Mouse (Mus musculus): ENCODE measurements at regions not wholly inside any gene's neighbourhood (a gene's known extent, or its start where the extent isn't known, plus 50 kb on each side); places are given as distances from the start of the nearest gene placed in this dataset.
"Not testable (repeated sequence)": the region's sequence is repeated elsewhere in the genome, so short reads cannot be mapped to it uniquely, and the experiment has no call there.

GRCm38 (mm10) chr17:27294208-27294604, 89.9 kb upstream of the Lemd2 start:
- 64% methylated on average over 5 of the region's 5 CpGs for WGBS
- Histone ChIP-seq H3K4me2 (no peak overlapping the region), H3K9me3 (no peaks in the 10 kb centered on the region), H3K4me3 (no peak overlapping the region), H3K9ac (no peak overlapping the region), H3K27me3 (replicated peaks) (no peaks in the 10 kb centered on the region), H3K4me1 (no peaks in the 10 kb centered on the region), H3K36me3 (replicated peaks) (no peaks in the 10 kb centered on the region), H3K27ac (no peak overlapping the region)
- ATAC-seq (replicated peaks): no peak

- no peaks in the 10 kb centered on the region for H3K27me3 ChIP-seq (replicated peaks)
- H3K4me1 ChIP-seq: no peaks in the 10 kb centered on the region
- ATAC-seq (replicated peaks): no peak
- no peaks in the 10 kb centered on the region for H3K9me3 ChIP-seq
- H3K36me3 ChIP-seq (replicated peaks): no peaks in the 10 kb centered on the region
- H3K9ac ChIP-seq: no peak overlapping the region
- WGBS: 82% methylated on average over 14 of the region's 14 CpGs
- H3K4me2 ChIP-seq: no peak overlapping the region
- H3K4me3 ChIP-seq: no peak overlapping the region
- no peak overlapping the region for H3K27ac ChIP-seq
Measured at GRCm38 (mm10) chr17:27293586-27294207, 89.4 kb upstream of the Lemd2 start.

GRCm38 (mm10) chr17:27291673-27292072, 87.4 kb upstream of the Lemd2 start:
- Histone ChIP-seq H3K4me3 (no peak overlapping the region), H3K27me3 (replicated peaks) (no peaks in the 10 kb centered on the region), H3K27ac (no peak overlapping the region), H3K9ac (no peak overlapping the region), H3K4me1 (no peaks in the 10 kb centered on the region), H3K9me3 (no peaks in the 10 kb centered on the region), H3K4me2 (no peak overlapping the region), H3K36me3 (replicated peaks) (no peaks in the 10 kb centered on the region)
- no peak for ATAC-seq (replicated peaks)
- 78% methylated on average over 10 of the region's 10 CpGs for WGBS

- H3K36me3 ChIP-seq (replicated peaks): no peaks in the 10 kb centered on the region
- H3K4me3 ChIP-seq: no peak overlapping the region
- H3K27me3 ChIP-seq (replicated peaks): no peaks in the 10 kb centered on the region
- ATAC-seq (replicated peaks): no peak
- no peak overlapping the region for H3K27ac ChIP-seq
- 94% methylated on average over 14 of the region's 14 CpGs for WGBS
- no peak overlapping the region for H3K4me2 ChIP-seq
- H3K9ac ChIP-seq: no peak overlapping the region
- H3K4me1 ChIP-seq: no peaks in the 10 kb centered on the region
- no peaks in the 10 kb centered on the region for H3K9me3 ChIP-seq
Measured at GRCm38 (mm10) chr17:27291176-27291575, 86.9 kb upstream of the Lemd2 start.

GRCm38 (mm10) chr17:27290311-27290710, 86.0 kb upstream of the Lemd2 start:
- H3K4me2 ChIP-seq: no peak overlapping the region
- ATAC-seq (replicated peaks): no peak
- no peaks in the 10 kb centered on the region for H3K36me3 ChIP-seq (replicated peaks)
- no peaks in the 10 kb centered on the region for H3K27me3 ChIP-seq (replicated peaks)
- 96% methylated on average over 16 of the region's 16 CpGs for WGBS
- H3K9me3 ChIP-seq: no peaks in the 10 kb centered on the region
- no peaks in the 10 kb centered on the region for H3K4me1 ChIP-seq
- H3K27ac ChIP-seq: no peak overlapping the region
- no peak overlapping the region for H3K4me3 ChIP-seq
- no peak overlapping the region for H3K9ac ChIP-seq

GRCm38 (mm10) chr17:27289804-27290203, 85.5 kb upstream of the Lemd2 start:
- ATAC-seq (replicated peaks); H3K9ac ChIP-seq; H3K27me3 ChIP-seq (replicated peaks); H3K4me1 ChIP-seq; H3K4me2 ChIP-seq; H3K36me3 ChIP-seq (replicated peaks); H3K27ac ChIP-seq; H3K4me3 ChIP-seq; H3K9me3 ChIP-seq: not testable (repeated sequence)
- WGBS: 99% methylated on average over 14 of the region's 15 CpGs

GRCm38 (mm10) chr17:27287986-27288385, 83.7 kb upstream of the Lemd2 start:
- ATAC-seq (replicated peaks); H3K4me2 ChIP-seq; H3K9me3 ChIP-seq; H3K9ac ChIP-seq; H3K27me3 ChIP-seq (replicated peaks); H3K4me3 ChIP-seq; H3K4me1 ChIP-seq; H3K27ac ChIP-seq; H3K36me3 ChIP-seq (replicated peaks): not testable (repeated sequence)
- 98% methylated on average over 10 of the region's 10 CpGs for WGBS

- 78% methylated on average over 9 of the region's 9 CpGs for WGBS
- no peaks in the 10 kb centered on the region for H3K4me1 ChIP-seq
- H3K27me3 ChIP-seq (replicated peaks): no peaks in the 10 kb centered on the region
- no peaks in the 10 kb centered on the region for H3K9me3 ChIP-seq
- H3K9ac ChIP-seq: no peak overlapping the region
- H3K27ac ChIP-seq: no peak overlapping the region
- no peak overlapping the region for H3K4me2 ChIP-seq
- H3K4me3 ChIP-seq: no peak overlapping the region
- no peaks in the 10 kb centered on the region for H3K36me3 ChIP-seq (replicated peaks)
- no peak for ATAC-seq (replicated peaks)
Measured at GRCm38 (mm10) chr17:27281241-27281640, 77.0 kb upstream of the Lemd2 start.

- H3K4me3 ChIP-seq; H3K9ac ChIP-seq; H3K27me3 ChIP-seq (replicated peaks); H3K4me2 ChIP-seq; H3K36me3 ChIP-seq (replicated peaks); H3K9me3 ChIP-seq; H3K27ac ChIP-seq; H3K4me1 ChIP-seq; ATAC-seq (replicated peaks): not testable (repeated sequence)
- 93% methylated on average over 17 of the region's 17 CpGs for WGBS
Measured at GRCm38 (mm10) chr17:27279491-27280288, 75.4 kb upstream of the Lemd2 start.

GRCm38 (mm10) chr17:27277786-27278185, 73.5 kb upstream of the Lemd2 start:
- not testable (repeated sequence) for H3K27ac ChIP-seq; H3K36me3 ChIP-seq (replicated peaks); H3K4me3 ChIP-seq; H3K4me2 ChIP-seq; ATAC-seq (replicated peaks); H3K9me3 ChIP-seq; H3K27me3 ChIP-seq (replicated peaks); H3K9ac ChIP-seq; H3K4me1 ChIP-seq
- 97% methylated on average over 12 of the region's 12 CpGs for WGBS

GRCm38 (mm10) chr17:27271756-27272155, 67.5 kb upstream of the Lemd2 start:
- not testable (repeated sequence) for H3K4me2 ChIP-seq; H3K9me3 ChIP-seq; H3K4me1 ChIP-seq; H3K4me3 ChIP-seq; H3K36me3 ChIP-seq (replicated peaks); ATAC-seq (replicated peaks); H3K9ac ChIP-seq; H3K27me3 ChIP-seq (replicated peaks); H3K27ac ChIP-seq
- WGBS: 92% methylated on average over 12 of the region's 12 CpGs

GRCm38 (mm10) chr17:27270776-27271175, 66.5 kb upstream of the Lemd2 start:
- not testable (repeated sequence) for ATAC-seq (replicated peaks); H3K27me3 ChIP-seq (replicated peaks); H3K4me1 ChIP-seq; H3K4me2 ChIP-seq; H3K27ac ChIP-seq; H3K4me3 ChIP-seq; H3K36me3 ChIP-seq (replicated peaks); H3K9ac ChIP-seq; H3K9me3 ChIP-seq
- 96% methylated on average over 8 of the region's 8 CpGs for WGBS

- not testable (repeated sequence) for H3K27ac ChIP-seq; H3K27me3 ChIP-seq (replicated peaks); H3K9ac ChIP-seq; H3K4me3 ChIP-seq; H3K36me3 ChIP-seq (replicated peaks); H3K9me3 ChIP-seq; ATAC-seq (replicated peaks); H3K4me1 ChIP-seq; H3K4me2 ChIP-seq
- WGBS: 93% methylated on average over 7 of the region's 9 CpGs
Measured at GRCm38 (mm10) chr17:27264607-27265006, 60.3 kb upstream of the Lemd2 start.

Data from midbrain, embryonic 15.5 days (tissue).